Mouse (Mus musculus): ENCODE results near the gene Gse1. TPM values are rescaled to one million over a fixed set of nuclear protein-coding genes. Genes with fewer than 3 reads are reported as not detected.

Gse1 gene
- polyA plus RNA-seq, 1 experiment from 2014 or later = 22.6 TPM

- H3K27ac ChIP-seq (ENCODE audit: low read depth, low read length) = no peak overlapping the region
- no peak overlapping the region for H3K4me3 ChIP-seq (ENCODE audit: low read depth, low read length)
- no peaks in the 10 kb centered on the region for H3K36me3 ChIP-seq (ENCODE audit: control insufficient read depth, insufficient read depth, low read length)
- no peak for ATAC-seq
- H3K9ac ChIP-seq (ENCODE audit: low read length) = no peak overlapping the region
- peaks cover 9% of the 10 kb centered on the region for H3K4me1 ChIP-seq (ENCODE audit: control insufficient read depth, insufficient read depth, low read length)
- H3K27me3 ChIP-seq (replicated peaks; ENCODE audit: control insufficient read depth, insufficient read depth, low read length) = no peaks in the 10 kb centered on the region
- DNase-seq (ENCODE audit: low spot score) = no peak
- H3K4me2 ChIP-seq (ENCODE audit: low read length) = no peak overlapping the region
- WGBS = 89% methylated on average over 6 of the region's 6 CpGs
- H3K9me3 ChIP-seq (replicated peaks; ENCODE audit: control insufficient read depth, low read length) = no peaks in the 10 kb centered on the region
These were observed 27.2 kb downstream of the Gse1 start for GRCm38 (mm10) chr8:120255406-120255987.

DNA sequence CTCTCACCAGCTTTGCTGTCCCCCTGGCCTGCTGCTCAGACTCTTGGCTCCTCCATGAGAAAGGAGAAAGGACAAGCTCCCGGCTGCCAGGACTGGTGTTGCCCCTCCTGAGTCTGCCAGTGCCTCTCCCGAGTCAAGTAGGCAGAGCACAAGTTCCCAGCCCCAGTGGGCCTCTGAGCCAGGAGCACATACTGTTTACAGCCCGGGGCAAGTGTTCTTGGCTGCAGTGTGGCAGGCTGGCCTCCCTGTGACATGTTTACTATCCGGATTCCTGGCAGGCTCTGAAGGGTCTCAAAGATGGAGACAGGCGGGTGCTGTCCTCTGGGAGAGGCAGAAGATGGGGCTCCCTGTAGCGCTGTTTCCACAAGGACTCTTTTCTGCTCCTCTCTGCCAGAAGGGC, 28.7 kb downstream of the Gse1 start:
- no peak for ATAC-seq
- Histone ChIP-seq H3K9me3 (replicated peaks; ENCODE audit: control insufficient read depth, low read length) (no peaks in the 10 kb centered on the region), H3K36me3 (ENCODE audit: control insufficient read depth, insufficient read depth, low read length) (no peaks in the 10 kb centered on the region), H3K27me3 (replicated peaks; ENCODE audit: control insufficient read depth, insufficient read depth, low read length) (no peaks in the 10 kb centered on the region), H3K4me3 (ENCODE audit: low read depth, low read length) (no peak overlapping the region), H3K27ac (ENCODE audit: low read depth, low read length) (peak overlapping the region; percentile 39; the same call in 1 of the 2 replicates), H3K4me1 (ENCODE audit: control insufficient read depth, insufficient read depth, low read length) (peaks cover 17% of the 10 kb centered on the region), H3K4me2 (ENCODE audit: low read length) (no peak overlapping the region), H3K9ac (ENCODE audit: low read length) (no peak overlapping the region)
- 33% methylated on average over 6 of the region's 6 CpGs for WGBS
- peak; percentile 71 for DNase-seq (ENCODE audit: low spot score)

- H3K27me3 ChIP-seq (replicated peaks; ENCODE audit: control insufficient read depth, insufficient read depth, low read length) = no peaks in the 10 kb centered on the region
- no peak for ATAC-seq
- no peak overlapping the region for H3K9ac ChIP-seq (ENCODE audit: low read length)
- H3K9me3 ChIP-seq (replicated peaks; ENCODE audit: control insufficient read depth, low read length) = no peaks in the 10 kb centered on the region
- no peak overlapping the region for H3K4me3 ChIP-seq (ENCODE audit: low read depth, low read length)
- no peak for DNase-seq (ENCODE audit: low spot score)
- H3K4me2 ChIP-seq (ENCODE audit: low read length) = no peak overlapping the region
- H3K4me1 ChIP-seq (ENCODE audit: control insufficient read depth, insufficient read depth, low read length) = peaks cover 18% of the 10 kb centered on the region
- H3K36me3 ChIP-seq (ENCODE audit: control insufficient read depth, insufficient read depth, low read length) = no peaks in the 10 kb centered on the region
- 93% methylated on average over 13 of the region's 13 CpGs for WGBS
- H3K27ac ChIP-seq (ENCODE audit: low read depth, low read length) = no peak overlapping the region
These were observed 30.9 kb downstream of the Gse1 start for GRCm38 (mm10) chr8:120259206-120259605.

- Histone ChIP-seq H3K27ac (ENCODE audit: low read depth, low read length) (no peak overlapping the region), H3K9me3 (replicated peaks; ENCODE audit: control insufficient read depth, low read length) (no peaks in the 10 kb centered on the region), H3K4me2 (ENCODE audit: low read length) (no peak overlapping the region), H3K4me3 (ENCODE audit: low read depth, low read length) (no peak overlapping the region), H3K36me3 (ENCODE audit: control insufficient read depth, insufficient read depth, low read length) (no peaks in the 10 kb centered on the region), H3K27me3 (replicated peaks; ENCODE audit: control insufficient read depth, insufficient read depth, low read length) (no peaks in the 10 kb centered on the region), H3K4me1 (ENCODE audit: control insufficient read depth, insufficient read depth, low read length) (peaks cover 28% of the 10 kb centered on the region), H3K9ac (ENCODE audit: low read length) (no peak overlapping the region)
- ATAC-seq (no peak), DNase-seq (ENCODE audit: low spot score) (no peak)
- 86% methylated on average over 5 of the region's 5 CpGs for WGBS
These were observed 32.4 kb downstream of the Gse1 start for GRCm38 (mm10) chr8:120260677-120261076.

DNA sequence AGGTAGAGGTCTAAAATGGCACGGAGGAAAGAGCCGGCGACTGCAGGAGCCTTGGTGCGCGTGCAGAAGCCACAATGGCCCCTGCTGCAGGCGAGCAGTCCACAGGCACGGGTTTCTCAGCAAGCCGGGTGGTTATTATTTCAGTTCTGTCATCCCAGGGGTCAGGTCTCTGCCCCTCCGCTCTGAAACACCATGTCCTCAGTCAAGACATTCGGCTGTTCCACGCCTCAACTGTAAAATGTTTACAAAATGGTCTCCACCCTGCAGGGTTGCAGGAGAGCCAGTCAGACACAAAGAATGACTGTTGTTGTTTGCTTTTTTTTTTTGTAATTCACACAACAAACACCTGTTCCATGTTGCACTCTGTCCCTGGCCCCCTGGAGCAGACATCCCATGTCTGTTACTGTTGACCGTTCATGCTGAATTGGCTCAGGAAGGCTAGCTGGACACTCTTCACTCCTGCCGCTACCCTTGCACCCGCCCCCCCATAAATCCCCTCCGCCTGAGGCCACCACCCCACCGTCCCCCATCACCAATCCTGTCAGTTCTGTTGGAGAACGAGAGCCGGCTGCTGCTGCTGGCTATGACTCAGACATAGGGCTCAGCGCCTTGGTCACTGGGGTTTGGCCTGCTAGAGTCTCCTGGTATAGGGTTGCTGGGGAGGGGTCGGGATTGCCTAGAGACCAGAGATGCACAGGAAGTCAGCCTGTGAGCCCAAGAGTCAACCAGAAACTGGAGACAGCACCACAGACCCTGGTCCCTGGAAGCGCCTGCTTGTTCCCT, 33.3 kb downstream of the Gse1 start:
- DNase-seq (ENCODE audit: low spot score) (no peak), ATAC-seq (no peak)
- 49% methylated on average over 21 of the region's 21 CpGs for WGBS

DNA sequence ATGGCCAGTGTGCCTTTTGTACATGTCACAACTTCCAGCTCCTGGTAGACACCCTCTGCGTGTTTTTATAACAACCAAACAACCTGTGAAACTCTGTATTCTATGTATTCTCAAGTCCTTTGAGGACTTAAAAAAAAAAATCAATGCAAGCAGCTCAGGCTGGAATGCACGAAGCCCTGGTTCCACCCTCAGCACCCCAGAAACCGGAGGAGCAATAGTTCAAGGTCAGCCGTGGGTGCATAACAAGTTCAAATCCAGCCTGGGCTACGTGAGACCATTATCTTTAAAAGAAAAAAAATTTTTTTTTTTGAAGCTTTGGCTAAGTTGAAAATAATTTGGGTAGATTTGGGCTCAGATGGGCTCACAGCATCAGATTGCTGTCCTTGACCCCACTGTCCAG, 35.6 kb downstream of the Gse1 start:
- H3K36me3 ChIP-seq (ENCODE audit: control insufficient read depth, insufficient read depth, low read length) = no peaks in the 10 kb centered on the region
- H3K4me1 ChIP-seq (ENCODE audit: control insufficient read depth, insufficient read depth, low read length) = peaks cover 42% of the 10 kb centered on the region
- ATAC-seq (no peak), DNase-seq (ENCODE audit: low spot score) (no peak)
- 92% methylated on average over 5 of the region's 5 CpGs for WGBS
- H3K27ac ChIP-seq (ENCODE audit: low read depth, low read length) = no peak overlapping the region
- H3K27me3 ChIP-seq (replicated peaks; ENCODE audit: control insufficient read depth, insufficient read depth, low read length) = no peaks in the 10 kb centered on the region
- H3K9ac ChIP-seq (ENCODE audit: low read length) = no peak overlapping the region
- no peak overlapping the region for H3K4me2 ChIP-seq (ENCODE audit: low read length)
- H3K9me3 ChIP-seq (replicated peaks; ENCODE audit: control insufficient read depth, low read length) = no peaks in the 10 kb centered on the region
- H3K4me3 ChIP-seq (ENCODE audit: low read depth, low read length) = no peak overlapping the region

More for the DNA sequence above, 33.3 kb downstream of the Gse1 start:
- H3K27me3 ChIP-seq (replicated peaks; ENCODE audit: control insufficient read depth, insufficient read depth, low read length) = no peaks in the 10 kb centered on the region
- no peak overlapping the region for H3K4me3 ChIP-seq (ENCODE audit: low read depth, low read length)
- H3K4me1 ChIP-seq (ENCODE audit: control insufficient read depth, insufficient read depth, low read length) = peaks cover 36% of the 10 kb centered on the region
- no peak overlapping the region for H3K9ac ChIP-seq (ENCODE audit: low read length)
- no peaks in the 10 kb centered on the region for H3K9me3 ChIP-seq (replicated peaks; ENCODE audit: control insufficient read depth, low read length)
- no peak overlapping the region for H3K4me2 ChIP-seq (ENCODE audit: low read length)
- H3K36me3 ChIP-seq (ENCODE audit: control insufficient read depth, insufficient read depth, low read length) = no peaks in the 10 kb centered on the region
- no peak overlapping the region for H3K27ac ChIP-seq (ENCODE audit: low read depth, low read length)

- H3K4me1 ChIP-seq (ENCODE audit: control insufficient read depth, insufficient read depth, low read length) = peaks cover 42% of the 10 kb centered on the region
- H3K27me3 ChIP-seq (replicated peaks; ENCODE audit: control insufficient read depth, insufficient read depth, low read length) = no peaks in the 10 kb centered on the region
- WGBS = 37% methylated on average over 13 of the region's 13 CpGs
- H3K9ac ChIP-seq (ENCODE audit: low read length) = peak overlapping the region; percentile 44
- ATAC-seq = no peak; the same call in 1 of the 2 replicates
- DNase-seq (ENCODE audit: low spot score) = no peak
- H3K27ac ChIP-seq (ENCODE audit: low read depth, low read length) = peak overlapping the region; percentile 95
- H3K4me3 ChIP-seq (ENCODE audit: low read depth, low read length) = no peak overlapping the region
- H3K9me3 ChIP-seq (replicated peaks; ENCODE audit: control insufficient read depth, low read length) = no peaks in the 10 kb centered on the region
- H3K36me3 ChIP-seq (ENCODE audit: control insufficient read depth, insufficient read depth, low read length) = no peaks in the 10 kb centered on the region
- peak overlapping the region; percentile 35 for H3K4me2 ChIP-seq (ENCODE audit: low read length)
These were observed 36.2 kb downstream of the Gse1 start for GRCm38 (mm10) chr8:120264388-120264943.

DNA sequence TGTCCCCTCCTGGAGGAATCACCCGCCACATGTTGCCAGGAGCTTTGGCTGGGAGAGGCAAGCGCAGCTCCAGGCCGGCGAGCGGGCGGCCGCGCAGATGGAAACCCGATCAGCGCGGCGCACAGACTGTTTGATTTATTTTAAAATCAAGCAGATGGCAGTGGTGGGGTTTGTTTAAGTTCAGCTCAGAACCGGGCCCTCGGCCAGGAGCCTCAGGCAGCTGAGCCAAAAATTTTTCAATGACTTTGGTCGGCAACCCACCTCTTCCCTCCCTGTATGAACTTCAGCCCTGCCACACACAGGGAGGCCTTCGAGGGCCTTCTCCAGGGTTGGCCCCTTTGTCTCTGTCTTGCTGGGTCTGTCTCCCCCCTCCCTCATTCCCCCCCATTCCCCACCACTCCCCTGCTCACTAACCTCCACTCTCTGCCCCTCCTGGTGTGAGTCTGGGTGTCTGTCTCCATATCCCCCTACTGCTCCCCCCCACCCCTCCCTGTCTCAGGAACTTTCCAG, 36.7 kb downstream of the Gse1 start:
- Histone ChIP-seq H3K9ac (ENCODE audit: low read length) (peak overlapping the region; percentile 44), H3K4me1 (ENCODE audit: control insufficient read depth, insufficient read depth, low read length) (peaks cover 42% of the 10 kb centered on the region)
- ATAC-seq = peak; percentile 84

More for the DNA sequence above, 36.7 kb downstream of the Gse1 start:
- peak overlapping the region; percentile 95 for H3K27ac ChIP-seq (ENCODE audit: low read depth, low read length)
- peak; percentile 96 for DNase-seq (ENCODE audit: low spot score)
- H3K9me3 ChIP-seq (replicated peaks; ENCODE audit: control insufficient read depth, low read length) = no peaks in the 10 kb centered on the region
- no peak overlapping the region for H3K4me3 ChIP-seq (ENCODE audit: low read depth, low read length)
- 1% methylated on average over 16 of the region's 16 CpGs for WGBS
- no peaks in the 10 kb centered on the region for H3K36me3 ChIP-seq (ENCODE audit: control insufficient read depth, insufficient read depth, low read length)
- H3K4me2 ChIP-seq (ENCODE audit: low read length) = peak overlapping the region; percentile 35
- H3K27me3 ChIP-seq (replicated peaks; ENCODE audit: control insufficient read depth, insufficient read depth, low read length) = no peaks in the 10 kb centered on the region
